Mouse (Mus musculus) neural tube, embryonic 10.5 days (tissue): ENCODE data around the gene Hba-a1.
"Not testable (repeated sequence)": the region's sequence is repeated elsewhere in the genome, so short reads cannot be mapped to it uniquely, and the experiment has no call there.

ENCODE experiments used
- DNase-seq: peaks from one replicate; pipeline ENCODE4 v3.0.0-alpha.2; 2017; ENCODE audit warnings: low spot score; ENCODE audit errors: extremely low spot score

The Hba-a1 gene

GRCm38 (mm10) chr11:32283091-32283777 lies at the start of gene Hba-a1:
Hba-a1 (plus strand) TSS chr11:32283511.
- not testable (repeated sequence) for DNase-seq

DNA sequence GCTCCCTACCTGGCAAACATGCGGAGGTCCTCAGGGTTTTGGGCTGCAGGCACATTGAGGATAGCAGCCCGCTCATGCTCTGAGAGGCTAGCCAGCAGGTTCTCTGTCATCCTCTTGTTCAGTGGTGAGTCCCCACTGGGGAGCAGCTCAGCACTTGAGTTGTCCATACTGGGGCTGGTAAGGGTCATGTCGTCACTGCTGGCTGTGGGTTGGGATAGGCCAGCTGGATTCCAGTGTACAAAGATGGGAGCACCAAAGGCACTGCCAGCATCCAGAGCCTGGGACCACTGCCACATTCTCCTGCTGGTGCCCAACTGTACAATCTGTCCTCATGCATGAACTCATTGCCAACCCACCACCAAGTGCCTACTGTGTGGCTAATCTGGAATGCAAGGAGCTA lies 49.4 kb upstream of the Hba-a1 start:
- no peak for DNase-seq

- no peak for DNase-seq
Measured at GRCm38 (mm10) chr11:32234816-32235485, 48.4 kb upstream of the Hba-a1 start.

DNA sequence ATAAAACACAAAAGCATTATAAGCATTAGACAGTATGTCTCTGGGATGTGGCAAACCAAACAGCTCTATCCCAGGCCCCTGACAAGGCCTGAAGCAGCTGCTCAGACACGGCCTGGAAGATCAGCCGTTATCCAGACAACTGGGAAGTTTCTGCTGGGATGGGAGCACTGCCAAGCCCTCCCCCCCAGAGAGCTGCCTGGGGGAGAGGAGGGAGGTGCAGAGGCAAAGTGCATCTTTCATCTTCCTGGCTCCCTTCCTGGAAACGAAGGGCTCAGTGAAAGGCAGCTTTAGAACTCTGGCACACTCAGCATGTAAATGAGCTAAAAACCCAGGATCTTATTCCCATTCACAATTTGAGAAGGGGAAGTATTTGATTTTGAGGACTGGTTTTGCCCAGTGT lies 47.7 kb upstream of the Hba-a1 start:
- DNase-seq: no peak

DNA sequence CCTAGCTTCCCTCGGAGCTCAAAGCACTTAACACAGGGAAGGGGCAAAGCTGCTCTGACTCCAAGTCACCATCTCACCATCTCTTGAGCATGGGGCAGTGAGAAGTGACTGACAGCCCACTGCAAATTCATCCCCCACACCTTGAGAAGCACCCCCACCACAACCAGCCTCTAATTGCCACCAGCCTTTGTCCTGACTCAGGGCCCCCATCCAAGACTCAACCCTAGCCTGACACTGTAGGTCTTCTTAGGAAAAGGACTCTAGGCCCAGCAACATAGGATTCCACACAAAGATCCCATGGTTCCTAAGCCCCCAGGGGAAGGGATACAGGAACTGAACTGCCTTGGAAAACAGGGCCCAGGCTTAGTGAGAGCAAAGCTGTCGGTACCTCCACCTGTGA lies 47.2 kb upstream of the Hba-a1 start:
- no peak for DNase-seq

DNA sequence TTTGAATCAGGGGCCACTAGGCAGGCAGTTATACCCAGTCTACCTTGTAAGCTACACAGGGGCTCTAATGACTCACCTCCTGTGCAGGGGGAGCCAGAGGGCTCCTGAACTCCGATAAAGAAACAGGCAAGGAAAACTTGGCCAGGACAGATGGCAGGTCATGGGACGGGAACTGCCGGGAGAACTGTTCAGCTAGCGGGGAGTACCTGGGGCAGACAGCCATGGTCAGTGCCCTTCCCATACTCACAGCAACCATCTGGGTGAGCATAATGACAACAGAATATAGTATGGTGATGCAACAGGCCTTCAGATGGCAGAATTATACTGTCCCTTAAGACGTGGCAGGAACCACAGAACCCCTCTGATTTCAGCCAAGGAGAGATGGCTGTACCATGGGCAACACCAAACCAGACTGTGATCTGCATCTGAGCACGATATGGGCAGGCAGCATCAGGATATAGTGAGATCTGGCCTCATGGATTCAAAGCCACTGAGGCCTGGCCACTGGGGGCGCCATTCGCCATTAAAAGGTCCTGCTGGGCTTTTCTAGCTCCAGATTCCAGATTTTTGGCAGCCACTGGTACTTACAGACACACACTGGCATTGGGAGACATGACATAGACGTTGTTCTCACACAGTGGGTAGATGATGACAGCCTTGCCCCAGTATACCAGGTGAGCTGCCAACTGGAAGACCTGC lies 46.5 kb upstream of the Hba-a1 start:
- peak; percentile 52 for DNase-seq

DNA sequence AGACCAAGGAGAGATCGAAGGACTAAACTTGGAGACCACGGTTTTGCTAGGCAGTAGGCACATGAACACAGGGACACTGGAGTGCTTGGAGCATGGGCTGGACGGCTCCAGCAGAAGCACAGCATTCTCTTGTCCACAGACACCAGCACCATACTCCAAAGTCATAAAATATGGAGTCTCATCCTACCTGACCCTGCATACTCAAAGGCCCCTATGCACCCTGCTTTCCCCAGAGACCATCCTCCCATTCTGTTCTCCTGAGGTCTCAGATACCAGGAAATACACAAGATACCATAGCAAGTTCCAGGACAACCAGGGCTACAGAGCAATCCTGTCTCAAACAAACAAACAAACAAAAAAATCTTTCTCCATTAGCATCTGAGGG lies 45.9 kb upstream of the Hba-a1 start:
- DNase-seq: no peak

- peak; percentile 71 for DNase-seq
Measured at GRCm38 (mm10) chr11:32238093-32238860, 45.0 kb upstream of the Hba-a1 start.

DNA sequence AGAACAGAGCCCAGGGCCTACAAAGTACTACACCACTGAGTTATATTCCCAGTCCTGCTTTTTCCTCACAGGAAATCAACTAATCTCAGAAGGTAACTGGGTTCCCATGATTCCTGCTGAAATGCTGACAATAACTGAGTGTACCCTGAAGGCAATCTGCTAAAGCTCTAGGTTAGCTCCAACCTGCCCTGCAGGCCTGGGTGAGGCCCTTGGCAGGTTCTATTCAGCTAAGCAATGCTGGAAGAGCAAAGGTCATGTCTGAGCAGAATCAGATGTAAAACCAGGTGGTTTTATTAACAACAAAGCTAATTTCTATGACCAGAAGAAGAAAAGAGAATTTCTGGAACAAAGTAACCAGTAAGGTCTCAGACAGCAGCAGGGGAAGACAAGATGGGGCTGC lies 41.9 kb upstream of the Hba-a1 start:
- no peak for DNase-seq

DNA sequence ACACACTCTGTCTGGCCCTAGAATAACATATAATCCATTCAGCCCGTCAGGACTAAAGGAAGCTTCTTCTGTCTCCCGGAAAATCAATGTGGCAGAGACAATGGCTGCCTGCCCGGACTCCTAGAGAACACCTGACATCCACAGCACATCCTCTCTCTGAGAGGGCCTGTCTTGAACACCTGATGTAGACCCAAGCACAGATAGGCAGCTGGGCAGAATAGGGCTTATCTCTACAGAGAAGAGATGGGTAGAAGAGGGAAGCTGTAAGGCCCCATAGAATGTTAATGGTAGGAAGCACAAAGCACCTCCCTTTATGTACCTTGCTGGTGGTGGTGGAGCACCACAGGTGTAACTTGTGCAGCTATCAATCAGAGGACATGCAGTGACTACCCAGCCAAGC lies 41.1 kb upstream of the Hba-a1 start:
- DNase-seq: no peak

DNA sequence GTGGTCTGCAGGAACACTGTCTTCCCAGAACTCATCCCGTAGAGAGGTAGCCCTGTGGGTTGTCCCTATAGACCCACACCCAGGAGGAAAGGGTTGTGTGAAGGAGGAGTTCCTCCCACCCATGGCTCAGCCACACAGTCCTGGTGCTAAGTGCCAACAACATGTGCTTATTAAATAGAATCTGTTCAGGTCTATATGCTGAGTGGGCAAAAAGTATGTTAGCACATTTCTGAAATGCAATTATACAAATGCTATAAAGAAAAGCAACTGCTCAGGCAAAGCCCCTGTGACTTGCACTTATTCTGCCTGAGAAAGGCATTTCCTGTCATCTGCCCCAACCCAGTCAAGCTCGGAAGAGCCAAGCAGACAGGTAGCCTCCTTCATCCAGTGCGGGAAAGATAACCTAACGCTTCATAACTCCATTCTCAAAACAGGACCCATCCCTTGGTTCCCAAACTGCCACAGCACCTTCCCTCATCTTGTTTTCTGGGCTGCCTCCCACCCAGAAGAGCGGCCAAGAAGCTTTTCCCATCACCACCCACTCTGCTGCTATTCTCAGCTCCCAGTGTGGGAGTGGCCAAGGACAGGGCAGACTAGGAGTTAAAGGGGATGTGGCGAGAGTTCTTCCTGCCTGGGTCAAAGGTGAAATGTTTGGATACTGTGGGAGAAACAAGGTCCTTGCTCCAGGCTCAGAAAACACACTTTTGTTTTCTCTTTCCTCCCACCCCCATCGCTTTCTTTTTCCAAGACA lies 39.9 kb upstream of the Hba-a1 start:
- no peak for DNase-seq

DNA sequence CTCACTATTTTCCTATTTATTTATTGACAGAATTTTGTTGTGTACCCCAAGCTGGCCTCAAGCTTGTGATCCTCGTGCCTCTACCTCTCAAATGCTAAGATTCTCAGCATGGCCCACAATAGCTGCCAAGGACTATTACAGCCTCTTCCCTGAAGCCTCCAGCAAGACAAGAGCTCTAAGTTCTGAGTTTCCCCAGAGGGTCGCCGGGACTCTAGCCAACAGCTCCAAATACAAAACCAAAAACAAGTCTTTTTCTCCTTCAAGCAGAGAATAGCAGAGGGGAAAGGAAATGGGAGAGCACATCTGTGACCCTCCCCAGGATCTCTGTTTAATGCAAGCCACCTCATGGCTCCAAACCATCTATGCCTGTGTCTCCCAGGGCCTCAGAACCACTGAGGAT lies 39.2 kb upstream of the Hba-a1 start:
- no peak for DNase-seq

DNA sequence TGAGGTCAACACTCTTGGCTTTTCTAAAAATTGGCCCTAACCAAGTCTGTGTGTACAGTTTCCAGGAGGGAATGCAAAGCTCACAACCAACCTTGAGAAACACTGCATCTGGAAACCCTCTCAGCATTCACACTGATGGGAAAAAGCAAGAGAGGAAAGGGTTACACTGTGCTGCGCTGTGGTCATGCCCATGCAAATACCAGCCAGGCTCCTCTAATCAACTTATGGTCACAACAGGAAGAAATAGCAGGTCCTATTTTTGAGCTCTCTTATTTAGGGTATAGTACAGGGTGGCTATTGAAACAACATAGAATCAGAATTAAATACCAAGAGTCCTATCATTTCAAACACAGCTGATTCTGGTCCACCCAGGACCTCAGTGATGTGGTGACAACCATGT lies 38.7 kb upstream of the Hba-a1 start:
- DNase-seq: no peak

DNA sequence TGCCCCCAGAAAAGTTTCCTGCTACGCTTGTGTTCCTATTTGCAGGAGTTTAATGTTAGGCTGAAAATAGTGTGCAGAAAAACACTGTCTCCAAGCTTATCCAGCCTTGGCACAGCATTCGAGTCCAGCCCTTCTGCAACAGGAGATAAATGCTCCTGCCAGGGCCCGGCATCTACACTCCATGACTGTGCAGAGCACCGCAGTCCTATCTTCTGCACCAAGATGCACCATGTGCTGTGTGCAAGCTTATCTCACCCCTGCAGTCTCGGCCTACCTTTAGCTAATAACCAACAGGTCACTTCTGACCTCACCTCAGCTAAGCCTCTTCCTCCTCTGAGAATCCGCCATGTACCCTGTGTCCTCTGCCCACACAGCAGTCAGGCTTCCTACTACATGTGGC lies 37.7 kb upstream of the Hba-a1 start:
- DNase-seq: no peak

- no peak for DNase-seq
Measured at GRCm38 (mm10) chr11:32247068-32247467, 36.2 kb upstream of the Hba-a1 start.

GRCm38 (mm10) chr11:32248350-32248749 lies 35.0 kb upstream of the Hba-a1 start:
- DNase-seq: no peak

DNA sequence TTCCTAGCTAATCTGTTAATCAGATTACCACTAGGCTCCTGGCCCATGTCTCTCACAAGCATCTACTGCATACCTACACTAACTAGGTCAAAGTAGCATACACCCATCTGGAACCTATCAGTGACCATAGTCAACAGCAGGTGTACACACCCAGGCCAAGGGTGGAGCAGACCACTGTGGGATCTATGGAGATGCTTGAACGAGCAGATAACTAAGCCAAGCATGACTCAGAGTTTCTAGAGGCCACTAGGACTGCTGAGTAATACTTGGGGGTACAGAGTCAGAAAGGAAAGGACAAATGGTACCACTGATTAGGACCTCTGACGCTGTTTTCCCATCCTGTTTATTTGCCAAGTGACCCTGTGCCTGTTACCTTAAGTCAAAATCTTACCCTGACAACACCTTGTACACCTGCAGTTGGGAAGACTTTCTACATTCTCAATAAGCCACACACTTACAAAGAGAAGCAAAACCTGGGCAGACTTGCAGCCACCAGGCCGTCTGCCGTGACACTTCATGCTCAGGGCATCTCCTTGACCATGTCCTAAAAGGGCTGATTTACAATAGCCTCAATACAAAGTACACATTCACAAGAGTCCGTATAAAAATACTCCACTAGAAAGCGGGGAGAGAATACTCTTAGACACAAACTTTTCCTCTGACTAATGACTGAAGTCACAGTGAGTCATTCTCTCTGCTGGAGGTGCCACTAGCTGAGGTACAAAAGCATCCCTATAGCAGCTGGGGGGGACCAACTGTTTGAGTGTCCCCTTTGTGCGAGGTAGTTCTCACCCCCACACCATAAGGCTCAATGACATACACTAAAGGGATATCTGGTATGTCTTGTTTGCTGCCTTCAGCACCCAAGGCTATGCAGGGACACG lies 32.2 kb upstream of the Hba-a1 start:
- DNase-seq: no peak

GRCm38 (mm10) chr11:32253121-32253520 lies 30.2 kb upstream of the Hba-a1 start:
- no peak for DNase-seq

- DNase-seq: no peak
Measured at GRCm38 (mm10) chr11:32256146-32256545, 27.2 kb upstream of the Hba-a1 start.

DNA sequence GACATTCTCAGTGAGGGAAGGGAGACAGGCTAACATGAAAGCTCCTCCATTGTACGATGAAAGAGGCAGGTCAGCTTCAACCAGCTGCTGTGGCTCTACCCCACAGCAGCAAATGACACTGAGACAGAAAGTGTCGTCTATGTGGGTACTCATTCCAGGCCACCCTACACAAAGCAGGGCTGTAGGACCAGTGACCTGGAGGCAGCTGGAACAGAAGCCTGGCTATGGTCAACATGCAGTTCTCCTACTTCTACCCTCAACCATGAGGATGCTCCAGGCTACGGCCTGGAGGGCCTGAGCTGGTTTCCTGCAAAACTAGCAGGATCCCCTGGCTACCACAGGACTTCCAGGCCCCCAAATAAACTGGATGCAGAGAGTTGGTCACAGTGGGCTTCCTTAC lies 26.7 kb upstream of the Hba-a1 start:
- DNase-seq: no peak
